Mouse (Mus musculus): ENCODE results near the gene Ttc28.

Ttc28 gene

DNA sequence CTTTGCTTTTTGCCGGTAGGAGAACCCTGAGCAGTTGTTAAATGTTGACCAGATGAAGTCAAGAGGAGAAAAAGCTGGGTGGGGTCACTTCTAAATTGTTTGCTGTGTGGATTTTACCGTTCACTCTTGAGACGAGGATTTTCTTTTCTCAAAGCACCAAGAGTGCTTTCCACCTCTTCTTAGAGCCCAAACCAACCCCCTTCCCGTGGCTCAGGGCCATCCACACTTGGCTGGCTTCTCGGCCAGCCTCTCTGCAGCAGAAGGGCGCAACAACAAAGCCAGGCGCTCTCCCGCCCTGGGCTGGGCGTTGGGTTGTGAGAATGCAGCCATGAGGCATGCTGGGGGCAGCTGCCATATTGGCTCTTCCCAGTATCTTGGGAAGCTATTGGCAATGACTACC is 170.5 kb downstream of the Ttc28 start:
- DNase-seq (ENCODE audit: low spot score): no peak

DNA sequence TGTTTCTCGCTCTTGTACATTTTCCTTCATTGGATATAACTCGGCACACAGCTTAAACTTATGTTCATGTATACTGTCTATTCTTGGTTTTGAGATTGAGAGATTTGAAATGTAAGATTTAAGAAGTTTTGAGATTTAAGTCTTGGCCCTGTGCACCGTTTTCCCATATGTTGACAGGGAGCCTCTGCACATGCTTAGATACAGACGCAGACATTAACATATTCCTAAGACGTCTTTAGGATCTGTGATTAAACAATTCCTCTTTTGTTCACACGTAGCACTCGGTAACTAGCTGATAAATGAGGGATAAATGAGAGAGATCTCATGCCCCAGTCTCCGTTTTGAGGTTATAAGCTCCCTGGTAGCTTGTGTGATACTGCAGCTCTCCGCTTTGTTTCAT is 174.8 kb downstream of the Ttc28 start:
- no peak for DNase-seq (ENCODE audit: low spot score)

DNA sequence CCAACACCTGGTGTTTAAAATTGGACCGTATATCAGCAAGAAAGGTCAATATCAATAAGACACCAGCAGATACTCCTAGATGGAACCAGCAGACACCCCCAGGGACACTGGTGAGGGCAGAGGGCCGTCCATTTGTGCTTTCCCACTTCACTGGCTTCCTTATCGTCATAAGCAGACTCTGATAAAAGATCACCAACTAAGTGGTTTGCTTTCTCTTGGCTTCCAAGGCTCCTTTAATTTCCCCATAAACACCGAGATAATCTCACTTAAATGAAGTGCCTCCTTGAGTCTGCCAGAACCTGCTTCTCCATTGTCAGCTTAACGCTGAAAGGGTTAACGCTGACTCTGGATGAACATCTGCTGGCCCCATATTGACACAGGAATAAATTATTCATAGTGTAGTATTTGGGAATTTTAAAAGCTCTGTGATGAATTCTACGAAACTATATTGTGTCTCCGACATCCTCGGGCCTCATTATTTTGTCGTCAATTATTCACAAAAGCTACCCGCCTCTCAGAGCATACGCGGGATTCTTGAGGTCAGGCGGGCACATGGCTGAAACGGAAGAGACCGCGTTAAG is 175.3 kb downstream of the Ttc28 start:
- DNase-seq (ENCODE audit: low spot score): no peak

DNA sequence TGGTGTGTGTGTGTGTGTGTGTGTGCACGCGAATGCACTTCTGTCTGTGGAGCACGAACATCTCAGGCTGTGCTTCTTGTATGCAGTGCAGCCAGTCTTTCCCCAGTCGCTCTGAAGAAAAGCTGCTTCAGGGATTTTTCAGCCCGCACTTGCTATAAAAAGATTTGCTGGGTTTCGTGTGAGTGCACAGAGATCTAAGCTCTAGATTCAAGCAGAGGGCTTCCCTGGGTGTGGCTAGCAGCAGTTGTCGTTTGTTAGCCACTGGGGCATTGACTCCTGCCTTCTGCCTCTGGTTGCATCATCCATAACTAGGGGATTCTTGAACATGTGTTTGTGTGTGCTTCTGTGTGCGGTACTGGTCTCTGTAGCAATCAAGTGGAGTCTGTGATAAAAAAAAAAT is 175.9 kb downstream of the Ttc28 start:
- DNase-seq (ENCODE audit: low spot score): peak; percentile 13

DNA sequence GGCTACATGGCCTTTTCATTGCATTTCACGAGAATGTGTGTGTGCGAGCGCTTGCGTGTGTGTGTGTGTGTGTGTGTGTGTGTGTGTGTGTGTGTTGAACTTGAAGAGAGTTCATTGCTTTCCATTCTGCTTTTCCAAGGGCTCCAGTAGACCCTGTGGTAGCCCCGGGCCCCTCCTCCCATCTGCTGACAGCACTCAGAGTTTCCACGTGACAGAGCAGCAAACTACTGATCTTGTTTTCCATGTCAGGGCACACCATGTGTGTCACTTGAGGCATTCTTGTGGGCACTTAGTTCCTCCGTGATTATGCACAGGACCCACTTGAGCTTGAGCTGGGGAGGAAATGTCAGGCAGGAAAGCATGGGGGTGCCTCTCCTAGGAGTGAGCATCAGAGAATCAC is 177.5 kb downstream of the Ttc28 start:
- DNase-seq (ENCODE audit: low spot score): peak; percentile 62

DNA sequence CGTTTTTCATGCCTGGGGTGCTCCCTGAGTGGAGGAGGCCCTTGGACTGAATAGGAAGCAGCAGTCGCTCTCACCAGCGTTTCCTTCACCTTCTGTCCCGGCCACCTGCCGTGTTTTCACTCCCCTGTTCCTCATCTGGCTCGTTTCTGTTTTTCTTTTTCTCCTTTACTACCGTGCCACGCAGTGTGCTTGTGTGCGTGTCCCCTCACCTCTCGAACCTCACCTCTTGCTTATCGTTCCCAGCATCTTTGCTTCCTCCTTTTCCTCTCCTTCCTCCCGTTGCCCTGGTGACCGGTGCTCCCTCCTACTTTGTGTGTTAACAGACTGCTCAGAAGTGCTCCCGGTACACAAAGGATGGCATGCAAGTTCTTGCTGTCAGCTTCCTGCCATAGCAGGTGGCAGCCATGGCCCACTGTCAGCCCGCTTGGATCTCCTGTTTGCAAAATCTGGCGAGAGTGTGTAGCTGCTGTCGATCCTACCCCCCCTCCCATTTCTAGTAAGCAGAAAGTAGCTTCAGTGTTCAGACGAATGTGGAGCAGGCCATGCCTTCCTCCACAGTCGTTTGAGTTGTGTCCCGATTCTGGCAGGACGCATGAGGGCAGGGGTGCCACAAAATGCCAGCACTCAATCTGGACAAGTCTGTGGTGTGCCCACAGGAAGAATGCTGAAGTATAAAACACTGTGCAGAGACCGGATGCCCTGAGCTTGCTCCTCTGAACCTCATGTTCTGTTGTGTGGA is 179.0 kb downstream of the Ttc28 start:
- DNase-seq (ENCODE audit: low spot score): peak; percentile 65

DNA sequence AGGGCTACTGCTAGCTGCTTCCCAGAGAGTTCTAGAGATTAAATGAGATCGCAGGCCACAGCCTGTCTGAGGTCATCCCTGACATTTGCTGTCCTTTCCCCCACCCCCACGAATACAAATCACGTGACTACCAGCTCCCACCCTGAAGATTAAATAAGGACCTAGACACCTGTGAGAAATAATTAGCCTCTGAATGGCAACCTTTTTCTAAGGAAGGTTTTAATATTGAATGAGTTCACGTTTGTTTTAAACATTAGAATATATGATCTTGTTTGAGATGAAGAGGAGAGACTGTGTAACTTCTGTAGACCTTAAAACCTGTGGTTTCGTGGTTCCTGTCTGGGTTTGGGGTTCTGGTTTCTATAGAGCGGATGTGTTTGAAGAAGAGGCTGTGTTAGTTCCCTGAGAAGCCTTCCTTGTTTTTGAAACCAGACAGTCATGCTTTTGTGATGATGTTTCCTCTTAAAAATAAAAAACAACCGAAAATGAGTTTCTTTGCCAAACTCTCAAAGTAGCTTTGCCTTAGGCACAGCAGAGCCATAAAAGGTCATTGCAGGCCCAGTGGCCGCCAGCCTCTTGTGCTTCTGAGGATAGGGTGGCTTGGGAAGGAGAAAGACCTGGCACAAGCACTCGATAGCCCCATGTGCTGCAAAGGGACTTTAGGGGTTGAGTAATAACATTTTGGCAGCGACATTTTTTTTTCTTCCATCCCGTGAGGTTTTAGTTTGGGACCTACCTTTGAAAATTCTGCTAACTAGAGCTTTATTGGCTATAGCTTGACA is 179.7 kb downstream of the Ttc28 start:
- DNase-seq (ENCODE audit: low spot score): peak; percentile 77

DNA sequence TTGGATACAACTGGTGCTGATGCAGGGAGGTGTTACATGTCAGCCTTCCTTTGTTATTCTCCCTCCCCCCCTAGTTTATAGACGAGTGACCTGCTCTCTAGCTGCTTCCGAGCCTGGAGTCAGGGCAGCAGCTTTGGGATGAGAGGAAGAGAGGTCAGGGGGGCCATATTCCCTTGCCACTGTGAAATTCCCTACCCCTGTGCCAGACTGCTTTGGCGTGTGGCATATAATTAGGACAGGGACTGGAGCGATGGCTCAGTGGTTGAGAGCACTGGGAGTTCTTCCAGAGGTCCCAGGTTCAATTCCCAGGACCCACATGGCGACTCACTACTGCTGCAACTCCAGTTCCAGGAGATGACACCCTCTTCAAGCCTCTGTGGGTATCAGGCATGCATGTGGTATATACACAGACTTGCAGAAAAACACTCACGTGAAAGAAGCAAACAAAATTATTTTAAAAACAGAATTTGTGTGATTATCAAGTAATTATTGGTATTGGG is 180.7 kb downstream of the Ttc28 start:
- DNase-seq (ENCODE audit: low spot score): no peak

DNA sequence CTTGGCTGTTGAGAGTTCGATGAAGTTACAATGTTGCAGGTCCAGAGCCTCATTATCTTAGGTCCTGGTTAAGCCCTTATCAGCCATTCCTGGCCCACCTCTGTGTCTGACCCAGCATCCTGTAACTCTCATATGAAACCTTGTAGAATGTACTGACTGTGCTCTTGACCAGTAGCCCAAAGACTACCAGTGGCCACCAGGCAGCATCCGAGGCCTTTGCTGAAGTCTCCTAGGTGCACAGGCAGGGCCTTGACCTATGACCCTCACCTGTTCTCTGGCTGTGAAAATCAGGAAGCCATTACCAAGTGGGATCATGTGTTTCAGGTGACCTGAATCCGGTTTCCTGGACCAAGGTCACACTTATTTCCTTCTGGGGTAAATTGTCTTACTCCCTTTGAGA is 183.6 kb downstream of the Ttc28 start:
- DNase-seq (ENCODE audit: low spot score): no peak

DNA sequence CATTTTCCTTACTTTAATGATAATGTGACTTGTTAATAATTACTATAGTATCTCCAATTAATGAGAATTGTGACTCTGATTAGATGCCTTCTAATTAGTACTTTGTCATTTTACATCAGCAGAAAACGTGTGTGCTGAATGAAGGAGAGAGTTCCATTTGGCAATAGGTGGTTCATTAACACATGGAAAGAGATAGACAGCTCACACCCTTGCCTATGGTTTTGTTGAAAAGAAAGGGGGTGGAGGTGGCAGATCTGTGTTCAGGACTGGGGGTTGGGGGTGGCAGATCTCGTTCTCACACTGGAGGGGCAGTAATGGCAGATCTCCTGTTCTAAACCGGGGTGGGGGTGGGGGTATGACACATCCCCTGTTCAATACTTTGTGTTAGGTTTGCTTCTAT is 184.4 kb downstream of the Ttc28 start:
- DNase-seq (ENCODE audit: low spot score): no peak

DNA sequence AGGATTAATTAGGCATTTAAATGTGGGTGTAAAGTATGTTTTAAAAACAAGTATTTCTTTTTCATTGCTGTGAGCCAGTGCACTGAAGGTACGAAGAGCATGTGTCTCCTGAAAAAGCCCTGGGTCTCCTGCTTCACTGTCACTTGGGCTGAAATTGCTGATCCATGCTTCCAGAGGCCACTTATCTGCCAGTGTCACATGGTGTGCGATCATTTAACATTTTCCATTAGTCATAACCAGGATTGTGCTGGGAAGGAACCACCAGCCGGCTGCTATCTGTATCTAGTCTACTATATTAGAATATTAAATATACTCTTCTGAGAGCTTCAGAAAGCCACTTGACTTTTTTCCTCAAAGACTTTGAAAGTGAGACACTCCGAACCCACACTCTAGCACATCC is 186.2 kb downstream of the Ttc28 start:
- no peak for DNase-seq (ENCODE audit: low spot score)

DNA sequence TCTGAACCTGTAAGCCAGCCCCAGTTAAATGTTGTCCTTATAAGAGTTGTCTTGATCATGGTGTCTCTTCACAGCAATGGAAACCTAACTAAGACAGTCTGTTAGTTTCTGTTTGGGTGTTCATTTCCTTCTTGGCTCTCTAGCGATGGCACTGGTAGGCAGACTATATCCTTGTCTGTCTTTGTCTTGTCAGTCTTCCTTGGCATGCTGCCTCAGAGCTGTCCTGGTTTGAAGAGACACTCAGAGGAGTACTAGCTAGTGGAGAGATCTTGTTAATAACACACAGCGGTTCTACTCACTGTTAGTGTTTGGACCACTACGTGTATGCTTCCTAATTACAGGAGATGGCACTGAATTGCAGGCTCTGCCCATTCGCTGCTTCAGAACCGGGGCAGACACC is 189.9 kb downstream of the Ttc28 start:
- no peak for DNase-seq (ENCODE audit: low spot score)

DNA sequence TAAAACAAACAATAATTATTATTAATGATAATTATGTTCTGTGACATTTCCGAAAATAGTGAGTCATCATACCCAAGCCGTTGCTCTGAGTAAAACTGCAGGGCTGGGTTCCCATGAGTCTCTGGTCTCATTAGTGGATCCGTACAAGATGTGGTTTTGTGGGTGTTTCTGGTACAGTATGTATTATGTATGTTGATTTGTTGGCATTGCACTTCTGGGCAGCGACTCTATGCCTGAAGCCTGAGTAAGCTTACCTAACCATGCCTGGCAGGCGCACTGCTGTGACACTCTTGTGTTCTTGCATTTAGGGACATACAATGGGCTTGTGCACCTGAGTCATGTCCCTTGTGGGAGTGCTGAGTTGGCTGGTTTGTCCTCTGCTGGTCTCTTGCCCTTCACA is 190.3 kb downstream of the Ttc28 start:
- no peak for DNase-seq (ENCODE audit: low spot score)

DNA sequence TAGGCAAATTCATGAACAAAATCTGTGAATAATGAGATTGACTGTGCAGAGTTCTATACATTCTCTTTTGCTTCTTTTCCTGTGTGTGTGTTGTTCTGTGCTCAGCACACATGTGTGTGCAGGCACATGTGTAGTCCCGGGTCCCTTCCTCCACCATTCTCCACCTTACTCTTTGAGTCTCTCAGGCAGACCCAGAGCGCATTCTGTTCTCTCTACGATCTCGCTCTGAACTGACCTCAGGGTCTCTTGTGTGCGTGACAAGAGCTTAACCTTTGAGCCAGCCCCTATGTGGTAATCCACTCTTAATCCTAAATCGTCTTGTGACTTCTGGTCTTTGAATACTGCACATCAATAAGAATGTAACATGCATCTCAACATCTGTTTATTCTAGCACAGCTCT is 190.8 kb downstream of the Ttc28 start:
- no peak for DNase-seq (ENCODE audit: low spot score)

DNA sequence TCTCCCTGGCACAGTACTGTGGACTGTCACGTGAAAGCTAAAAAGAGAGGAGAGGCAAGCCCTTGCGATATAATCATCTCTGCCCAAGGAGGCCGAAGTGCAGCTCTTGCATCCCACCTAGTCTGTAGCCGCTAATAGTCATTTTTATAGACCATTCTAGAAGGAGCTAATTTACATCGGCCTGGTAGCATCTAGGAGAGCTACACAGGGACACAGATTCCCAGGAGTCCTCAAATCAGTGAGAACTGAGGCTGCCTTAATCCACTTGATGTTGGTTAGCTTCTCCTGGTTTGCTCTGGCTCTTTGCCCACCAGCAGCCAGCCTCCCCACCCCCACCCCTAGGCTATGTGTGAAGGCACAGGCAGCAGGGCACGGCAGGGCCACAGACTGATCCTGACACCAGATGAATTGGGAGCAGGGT is 193.7 kb downstream of the Ttc28 start:
- DNase-seq (ENCODE audit: low spot score): no peak

DNA sequence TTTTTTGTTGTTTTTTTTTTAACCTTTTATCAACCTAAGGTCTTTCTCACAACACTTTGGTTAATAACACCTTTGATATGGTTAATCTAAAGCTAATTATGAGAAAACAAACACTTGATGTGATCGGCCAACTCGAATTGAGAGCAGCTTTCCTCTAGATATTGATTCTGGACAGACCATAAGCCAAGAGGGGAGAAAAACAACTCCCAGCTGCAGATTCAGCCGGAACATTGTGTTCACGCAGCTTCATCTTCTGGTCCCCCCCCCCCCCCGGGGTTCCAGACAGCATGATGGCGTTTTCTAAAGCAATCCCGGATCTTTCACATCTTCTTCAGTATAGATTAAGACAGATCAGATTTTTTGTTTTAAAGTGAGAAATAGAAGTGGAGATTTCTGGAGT is 194.4 kb downstream of the Ttc28 start:
- DNase-seq (ENCODE audit: low spot score): no peak

DNA sequence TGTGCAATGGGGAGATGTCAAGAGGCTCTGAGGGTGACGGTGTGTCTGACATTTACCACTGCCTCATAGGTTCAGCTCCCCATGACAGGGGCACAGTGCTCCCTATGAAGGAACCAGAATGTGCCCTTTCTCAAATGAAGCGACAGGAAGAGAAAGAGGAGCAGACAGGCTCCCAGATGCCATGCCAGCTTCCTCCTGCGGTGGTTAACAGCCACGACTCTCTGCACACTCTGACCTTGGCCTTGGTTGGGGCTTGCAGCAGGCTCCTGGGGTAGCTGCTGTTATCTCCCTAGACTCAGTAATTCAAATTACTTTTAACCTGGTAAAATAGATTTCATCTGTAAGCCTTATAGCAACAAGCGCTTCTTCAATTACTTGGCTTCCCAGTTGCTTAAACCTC is 196.2 kb downstream of the Ttc28 start:
- no peak for DNase-seq (ENCODE audit: low spot score)

DNA sequence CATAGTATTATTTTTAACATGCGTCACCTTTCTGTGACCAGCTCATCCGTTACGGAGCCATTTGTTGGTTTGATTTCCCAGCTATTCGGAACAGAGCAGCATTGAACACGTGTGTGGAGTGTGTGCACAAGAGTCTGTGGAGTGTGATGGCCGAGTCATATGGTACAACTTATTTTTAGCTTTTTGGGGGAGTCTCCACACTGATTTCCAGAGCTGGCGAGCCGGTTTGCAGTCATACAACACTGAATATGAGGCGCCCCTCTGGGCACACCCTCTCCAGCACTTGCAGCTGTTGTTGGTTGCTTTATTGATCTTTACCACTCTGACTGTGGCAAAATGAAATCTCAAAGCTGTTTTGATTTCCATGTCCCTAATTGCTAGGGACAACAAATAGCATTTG is 197.7 kb downstream of the Ttc28 start:
- DNase-seq (ENCODE audit: low spot score): no peak

DNA sequence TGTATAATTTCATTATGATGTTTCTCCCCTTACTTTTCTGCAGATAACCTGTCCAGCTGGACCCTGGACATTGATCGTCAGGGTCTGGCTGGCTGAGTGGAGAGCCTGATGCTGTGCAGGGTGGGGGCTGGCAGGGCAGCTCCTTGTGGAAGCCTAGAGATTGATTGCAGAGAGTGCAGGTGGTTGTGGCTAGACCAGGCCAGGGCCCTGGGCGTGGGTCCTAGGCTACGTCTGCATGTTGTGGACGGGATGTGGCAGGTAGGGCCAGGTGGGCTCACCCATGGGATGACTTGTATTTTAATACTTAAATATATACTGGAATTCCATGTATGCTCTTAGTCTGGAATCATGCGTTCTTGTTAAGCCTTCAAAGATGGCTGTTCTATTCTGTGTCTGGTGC is 201.0 kb downstream of the Ttc28 start:
- DNase-seq (ENCODE audit: low spot score): no peak

DNA sequence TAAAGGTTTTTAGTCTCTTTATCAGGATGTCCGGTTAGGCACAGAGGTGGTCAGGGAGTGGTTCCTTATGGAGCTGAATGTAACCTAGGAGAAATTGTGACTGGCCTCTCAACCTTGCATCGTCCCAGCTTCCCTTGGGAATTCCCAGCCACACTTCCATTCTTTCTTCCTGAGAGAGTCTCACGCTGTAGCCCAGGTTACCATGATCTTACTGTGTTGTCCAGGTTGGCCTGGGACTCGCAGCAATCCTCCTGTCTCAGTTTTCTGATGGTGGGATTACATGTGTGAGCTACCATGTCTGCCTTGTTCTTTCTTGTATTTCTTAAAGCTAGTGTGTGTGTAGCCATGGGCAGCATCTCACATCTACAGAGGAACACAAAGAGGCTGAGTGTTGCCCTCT is 206.2 kb downstream of the Ttc28 start:
- no peak for DNase-seq (ENCODE audit: low spot score)

DNA sequence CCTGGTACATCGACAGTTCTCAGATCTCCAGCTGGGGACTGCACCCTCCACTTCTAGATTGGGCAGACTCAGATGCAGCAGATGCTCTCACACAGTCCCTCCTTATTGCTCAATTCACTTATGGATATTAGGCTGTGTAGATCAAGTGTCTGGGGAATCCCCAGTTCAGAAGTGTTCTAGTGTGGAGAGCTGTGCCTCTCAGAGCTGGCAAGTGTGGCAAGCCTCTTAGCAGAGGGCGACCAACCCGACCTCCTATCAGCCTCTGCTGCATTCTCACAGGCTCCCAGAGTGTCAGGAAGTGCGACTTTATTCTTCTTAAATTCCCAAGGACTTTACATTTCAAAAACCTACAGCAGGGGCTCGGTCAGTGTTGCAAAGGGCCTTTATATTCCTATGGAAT is 217.1 kb downstream of the Ttc28 start:
- DNase-seq (ENCODE audit: low spot score): no peak

DNA sequence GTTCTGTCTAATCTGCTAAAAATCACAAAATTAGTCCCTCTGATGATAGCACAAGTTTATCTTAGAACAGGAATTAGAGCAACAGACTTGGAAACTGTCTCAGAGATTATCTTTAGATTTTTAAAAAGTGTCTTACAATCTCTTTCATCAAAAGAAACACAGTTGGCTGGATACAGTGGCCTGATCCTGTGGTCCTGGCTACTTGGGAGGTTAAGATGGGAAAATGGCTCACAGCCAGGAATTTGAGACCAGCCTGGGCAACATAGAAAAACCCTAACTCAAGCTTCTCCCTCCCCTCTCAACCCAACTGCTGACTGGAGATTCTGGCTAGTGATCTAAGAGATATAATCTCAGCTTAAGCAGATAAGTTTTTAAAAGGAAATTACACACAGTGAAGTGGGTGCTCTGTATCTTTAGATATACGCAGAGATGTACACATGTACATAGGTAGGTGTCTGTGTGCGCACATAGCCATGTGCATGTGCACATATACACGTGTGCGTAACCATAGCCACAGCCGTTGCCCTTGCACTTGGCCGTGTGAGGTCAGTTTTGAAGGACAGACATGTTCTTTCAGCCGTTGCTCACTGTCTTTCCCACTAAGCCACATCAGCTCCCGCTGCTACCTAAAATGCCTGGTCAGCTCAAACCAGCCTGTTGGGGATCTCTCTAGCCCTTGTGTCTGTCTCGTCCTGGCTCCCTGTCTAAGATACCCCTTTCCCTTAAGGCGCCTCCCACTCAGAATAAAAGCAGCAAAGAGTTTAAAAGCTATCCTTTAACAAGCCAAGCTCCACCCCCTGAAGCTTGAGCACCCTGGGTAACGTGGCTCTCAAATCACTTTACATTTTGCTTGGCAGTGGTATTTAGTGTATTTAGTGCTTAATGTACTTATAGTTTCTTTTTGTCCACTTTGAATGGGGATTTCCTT is 217.9 kb downstream of the Ttc28 start:
- no peak for DNase-seq (ENCODE audit: low spot score)

Data from T-cell, adult 2 months (primary cell).